Mouse (Mus musculus) gastrocnemius, postnatal 25 days (tissue): ENCODE results near the gene Rpl9-ps6. TPM values are rescaled to one million over a fixed set of nuclear protein-coding genes. Genes with fewer than 3 reads are reported as not detected.

Experiments
- DNase-seq: peaks from one replicate; pipeline ENCODE4 v3.0.0; 2022
- long read RNA-seq, 2 experiments: library from polyadenylated mRNA; stranded (forward); transcript quantifications; one replicate each; pipeline ENCODE4 v2.0.0; 2021
- total RNA-seq, 2 experiments: library from RNA; stranded (reverse); gene quantifications; 1 replicate in 1 of 2; 2 replicates in 1 of 2; pipeline ENCODE4 v1.2.3; 2021

The Rpl9-ps6 gene
- total RNA-seq = 10 to 100 TPM; 20.8 to 25.2 TPM
- long read RNA-seq, experiment 1, transcript Rpl9-ps6-201 (1 exons, 714 nt) = major isoform, 34 of 34 reads
- long read RNA-seq, experiment 1, partial matches to known transcripts = 0 of 34 reads
- long read RNA-seq, experiment 1, other reads (novel, unspliced or antisense) = 0 of 34 reads
- long read RNA-seq, experiment 2, transcript Rpl9-ps6-201 (1 exons, 714 nt) = major isoform, 24 of 24 reads
- long read RNA-seq, experiment 2, partial matches to known transcripts = 0 of 24 reads
- long read RNA-seq, experiment 2, other reads (novel, unspliced or antisense) = 0 of 24 reads

GRCm38 (mm10) chr19:32466478-32466877, at the start of gene Rpl9-ps6:
Rpl9-ps6 (minus strand) TSS chr19:32466578.
- DNase-seq = no peak

- DNase-seq = no peak
These were observed 46.1 kb upstream of the Rpl9-ps6 start for GRCm38 (mm10) chr19:32512518-32512917.

GRCm38 (mm10) chr19:32510962-32511361, 44.6 kb upstream of the Rpl9-ps6 start:
- DNase-seq = no peak

- DNase-seq = no peak
These were observed 43.9 kb upstream of the Rpl9-ps6 start for GRCm38 (mm10) chr19:32510267-32510666.

- DNase-seq = no peak
These were observed 41.1 kb upstream of the Rpl9-ps6 start for GRCm38 (mm10) chr19:32507526-32507925.

DNA sequence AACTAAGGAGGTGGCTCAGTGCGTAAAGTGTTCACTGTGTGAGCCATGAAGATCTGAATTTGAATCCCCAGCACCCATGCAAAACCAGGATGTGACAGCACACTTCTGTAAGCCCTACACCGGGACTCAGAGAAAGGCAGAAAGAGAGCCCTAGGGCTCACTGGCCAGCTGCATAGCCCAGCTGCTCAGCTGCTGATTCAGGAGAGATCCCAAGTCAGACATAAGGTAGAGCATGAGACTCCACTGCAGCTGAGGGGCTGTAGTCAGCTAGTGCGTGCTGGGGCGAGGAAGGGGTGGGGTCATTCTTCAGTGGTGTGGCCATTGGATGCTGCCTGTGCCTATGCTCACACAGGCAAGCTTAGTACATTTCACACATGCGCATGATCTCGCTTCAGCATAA, 40.7 kb upstream of the Rpl9-ps6 start:
- DNase-seq = no peak

DNA sequence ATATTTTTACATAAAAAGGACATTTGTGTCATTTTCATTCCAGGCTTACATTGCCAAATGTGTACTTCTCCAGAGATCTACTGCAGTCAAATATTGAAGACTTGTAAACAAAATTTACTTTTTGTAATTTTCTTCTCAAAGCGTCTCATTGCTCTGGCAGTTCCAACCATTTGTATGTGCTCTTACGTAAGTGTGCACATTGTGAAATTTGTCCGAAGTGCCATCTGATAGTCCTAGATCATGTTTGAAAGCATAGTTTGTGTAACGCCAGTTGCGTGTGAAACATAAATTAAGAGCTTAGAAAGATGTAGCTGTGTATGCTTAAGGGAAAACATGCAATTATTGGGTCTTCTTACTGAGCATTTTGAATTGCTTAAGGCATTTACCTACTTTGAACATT, 40.1 kb upstream of the Rpl9-ps6 start:
- DNase-seq = no peak

GRCm38 (mm10) chr19:32506081-32506480, 39.7 kb upstream of the Rpl9-ps6 start:
- DNase-seq = no peak

DNA sequence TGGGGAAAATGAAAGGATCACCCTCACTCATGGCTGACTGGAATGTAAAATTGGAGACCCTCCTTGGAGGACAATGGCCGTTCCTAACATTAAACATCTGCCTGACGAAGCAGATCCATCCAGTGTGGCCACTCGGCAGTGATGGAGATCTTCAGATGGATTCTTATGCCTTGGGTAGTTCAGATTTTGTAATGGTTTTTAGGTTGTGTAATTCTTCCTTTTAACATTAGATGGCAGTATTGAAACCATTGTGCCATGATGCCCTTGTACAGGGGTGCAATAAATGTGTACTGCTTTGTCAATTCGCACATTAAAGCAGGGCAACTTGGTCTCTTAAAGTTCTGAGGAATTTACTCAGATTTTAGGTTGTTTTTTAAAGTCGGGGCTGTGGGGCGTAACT, 35.0 kb upstream of the Rpl9-ps6 start:
- DNase-seq = no peak

- no peak for DNase-seq
These were observed 31.6 kb upstream of the Rpl9-ps6 start for GRCm38 (mm10) chr19:32498002-32498401.

DNA sequence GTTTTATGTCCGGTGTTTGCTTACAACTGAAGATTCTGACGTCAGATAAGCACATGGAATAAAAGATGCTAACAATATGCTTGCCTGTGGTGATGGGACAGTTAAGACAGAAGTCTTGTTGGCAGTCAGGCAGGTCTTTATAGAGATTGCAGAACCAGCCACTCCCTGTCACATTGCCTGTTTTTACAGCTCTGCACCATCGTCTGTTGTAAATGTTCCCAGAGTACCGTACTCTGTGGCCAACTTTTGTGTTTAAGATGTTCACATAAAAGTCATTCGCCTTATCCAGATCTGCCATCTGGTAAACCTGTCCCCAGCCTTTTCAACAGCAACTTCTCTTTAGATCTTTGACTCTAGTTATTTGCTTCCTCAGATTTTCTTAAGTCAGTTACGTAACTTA, 31.0 kb upstream of the Rpl9-ps6 start:
- no peak for DNase-seq

- DNase-seq = no peak
These were observed 28.7 kb upstream of the Rpl9-ps6 start for GRCm38 (mm10) chr19:32495034-32495433.

GRCm38 (mm10) chr19:32494611-32495010, 28.2 kb upstream of the Rpl9-ps6 start:
- DNase-seq = no peak

DNA sequence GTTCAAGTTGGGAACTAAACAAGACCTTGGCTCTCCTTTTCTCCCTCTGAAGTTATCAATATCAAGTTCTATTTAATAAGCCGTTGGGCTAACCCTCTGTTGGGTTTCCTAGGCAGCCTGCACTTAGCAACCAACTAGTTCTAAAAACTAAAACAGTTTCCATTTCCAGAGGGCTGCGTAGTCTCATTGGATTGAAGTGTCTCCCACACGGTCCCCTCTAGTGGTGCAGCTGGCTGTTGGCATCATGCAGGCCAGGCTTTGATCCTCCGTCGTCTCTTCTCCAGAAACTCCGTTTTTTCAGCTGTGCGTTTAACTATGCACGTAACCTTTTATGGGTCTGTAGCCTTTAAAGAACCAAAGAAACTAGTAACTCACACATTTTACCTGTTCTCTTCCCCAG, 27.1 kb upstream of the Rpl9-ps6 start:
- no peak for DNase-seq

- DNase-seq = no peak
These were observed 26.6 kb upstream of the Rpl9-ps6 start for GRCm38 (mm10) chr19:32492981-32493380.

GRCm38 (mm10) chr19:32492339-32492738, 26.0 kb upstream of the Rpl9-ps6 start:
- no peak for DNase-seq

GRCm38 (mm10) chr19:32490976-32491375, 24.6 kb upstream of the Rpl9-ps6 start:
- DNase-seq = no peak

DNA sequence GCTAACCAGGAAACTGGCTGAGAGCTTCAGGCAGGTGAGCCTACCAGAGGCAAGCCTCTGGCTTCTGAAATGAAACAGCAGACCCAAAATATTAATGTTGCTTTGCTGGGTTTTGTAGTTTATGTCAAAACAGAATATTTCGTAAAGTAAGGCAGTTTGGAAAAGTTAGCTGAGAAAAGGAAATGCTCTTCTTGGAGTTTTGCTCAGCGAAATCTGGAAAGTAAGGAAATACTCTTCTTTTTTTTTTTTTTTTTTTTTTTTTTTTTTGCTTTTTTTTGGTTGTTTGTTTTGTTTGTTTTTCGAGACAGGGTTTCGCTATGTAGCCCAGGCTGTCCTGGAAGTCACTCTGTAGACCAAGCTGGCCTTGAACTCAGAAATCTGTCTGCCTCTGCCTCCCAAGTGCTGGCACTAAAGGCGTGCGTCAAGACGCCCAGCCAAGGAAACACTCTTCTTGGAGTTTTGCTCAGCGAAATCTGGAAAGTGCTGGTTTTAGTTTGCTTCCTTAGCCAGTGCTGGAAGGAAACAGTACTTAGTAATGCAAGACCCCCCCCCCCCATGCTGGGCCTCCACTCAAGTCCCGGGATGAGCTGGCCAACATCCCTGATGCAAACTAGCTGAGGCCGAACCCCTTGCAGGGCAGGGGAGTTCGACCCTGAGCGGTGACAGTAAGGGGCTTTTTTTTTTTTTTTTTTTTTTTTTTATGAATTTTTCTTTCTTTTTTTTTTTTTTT, 23.0 kb upstream of the Rpl9-ps6 start:
- DNase-seq = no peak

DNA sequence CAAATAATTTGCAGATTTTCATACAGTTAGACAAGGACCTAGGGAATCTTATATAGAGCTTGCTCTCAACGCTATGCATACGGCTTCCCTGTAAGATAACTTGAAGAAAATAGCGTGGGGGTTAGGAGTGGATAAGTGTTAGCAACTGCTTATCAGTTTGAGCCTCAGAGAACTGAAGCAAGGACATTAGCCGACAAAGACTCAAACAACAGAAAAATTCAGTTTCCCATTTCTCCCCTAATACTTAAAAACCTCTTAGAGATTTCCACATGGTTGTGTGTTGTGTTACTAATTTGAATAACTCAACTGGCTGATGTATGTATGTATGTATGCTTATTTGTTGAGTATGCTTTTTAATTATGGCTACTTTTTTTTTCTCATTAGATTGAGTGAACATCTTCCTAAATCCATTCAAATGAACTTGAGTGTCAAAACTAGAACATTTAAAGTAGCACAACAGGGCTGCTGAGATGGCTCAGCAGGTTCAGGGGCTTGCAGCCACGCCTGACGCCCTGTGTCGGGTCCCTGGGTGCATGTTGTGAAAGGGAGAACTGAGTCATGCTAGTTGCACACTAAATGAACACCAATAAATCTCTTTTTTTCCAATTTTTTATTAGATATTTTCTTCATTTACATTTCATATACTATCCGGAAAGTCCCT, 21.3 kb upstream of the Rpl9-ps6 start:
- no peak for DNase-seq

GRCm38 (mm10) chr19:32486106-32486724, 19.8 kb upstream of the Rpl9-ps6 start:
- peak; percentile 59 for DNase-seq

- peak; percentile 83 for DNase-seq
These were observed 19.3 kb upstream of the Rpl9-ps6 start, which contains the start of gene Minpp1 for GRCm38 (mm10) chr19:32485681-32486105. Minpp1 (plus strand) TSS chr19:32485769.

DNA sequence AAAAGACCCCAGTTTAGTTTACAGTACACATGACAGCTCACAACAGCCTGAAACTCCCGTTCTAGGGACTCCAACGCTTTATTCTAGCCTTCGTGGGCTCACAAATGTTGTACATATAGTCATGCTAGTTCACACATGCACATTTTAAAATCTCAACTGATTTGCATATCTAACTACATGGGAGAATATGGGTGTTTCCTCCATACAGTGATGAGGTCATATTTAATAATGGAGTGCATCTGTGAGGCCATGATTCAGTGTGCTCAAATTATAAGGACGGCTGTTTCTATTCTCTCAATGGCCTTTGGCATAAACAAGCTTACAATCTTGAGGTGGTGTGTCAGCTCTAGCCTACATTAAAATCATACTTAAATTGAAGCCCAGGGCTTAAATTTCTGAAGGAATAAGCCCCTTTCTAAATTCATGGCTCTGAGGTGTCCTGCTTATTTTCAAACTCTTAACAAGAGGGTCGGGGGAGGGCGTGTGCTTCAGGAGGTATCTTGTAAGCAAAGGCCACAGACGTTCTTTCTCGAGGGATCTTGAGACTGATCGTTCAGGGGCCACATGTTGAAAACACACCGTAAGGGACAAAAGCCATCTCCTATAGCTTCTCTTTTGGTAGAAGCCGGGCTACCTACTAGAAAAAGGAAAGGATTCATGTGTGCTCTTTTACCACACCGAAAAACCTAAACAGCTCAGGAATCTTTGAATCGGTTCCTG, 18.7 kb upstream of the Rpl9-ps6 start:
- no peak for DNase-seq
